Mouse (Mus musculus) E14TG2a.4 (cell line): ENCODE measurements around the gene Plekha7.

Experiments
- CTCF ChIP-seq: conservative IDR thresholded peaks from 2 replicates; pipeline ENCODE4 v1.5.1; 2014; ENCODE audit warnings: low read length
- NANOG ChIP-seq: IDR thresholded peaks from 2 replicates; pipeline ENCODE4 v1.6.1; 2014; ENCODE audit warnings: borderline replicate concordance, low read length, mixed read lengths
- POU5F1 ChIP-seq: IDR thresholded peaks from 2 replicates; pipeline ENCODE4 v1.6.1; 2014; ENCODE audit warnings: low read length, borderline replicate concordance

- TF ChIP-seq CTCF: no peak
- no peak for TF ChIP-seq NANOG
- TF ChIP-seq POU5F1: no peak
These were observed 73.8 kb downstream of the Plekha7 start for GRCm38 (mm10) chr7:116234287-116234806.
